Mouse (Mus musculus): Measurements from ENCODE around the gene Gm17545. TPM values are rescaled to one million over a fixed set of nuclear protein-coding genes. Genes with fewer than 3 reads are reported as not detected.

Gene Gm17545
- total and polyA plus RNA-seq, 3 experiments: not detected

- H3K4me3 ChIP-seq (ENCODE audit: low read depth, low read length): no peak overlapping the region
- DNase-seq (ENCODE audit: low spot score) (no peak), ATAC-seq (ENCODE audit: extremely low read depth, insufficient number of reproducible peaks, low FRiP score, poor library complexity, severe bottlenecking) (no peak)
- H3K36me3 ChIP-seq (replicated peaks): peaks cover 41% of the 10 kb centered on the region
- TF ChIP-seq GATA1 (IDR thresholded peaks at IDR 0.05; ENCODE audit: borderline replicate concordance, low read length): no peak
- TF ChIP-seq POLR2AphosphoS5 (IDR thresholded peaks at IDR 0.05; ENCODE audit: insufficient replicate concordance, low read depth, low read length): no peak
- TF ChIP-seq CTCF (IDR thresholded peaks at IDR 0.05; ENCODE audit: low read depth, low read length): no peak
- TF ChIP-seq TAL1 (conservative IDR thresholded peaks at IDR 0.05; ENCODE audit: low read depth, low read length): no peak
- TF ChIP-seq GATA2 (IDR thresholded peaks at IDR 0.05; ENCODE audit: borderline replicate concordance, low read depth, low read length): no peak
- peaks cover 21% of the 10 kb centered on the region for H3K4me1 ChIP-seq (ENCODE audit: insufficient read depth, low read depth, low read length)
- no peaks in the 10 kb centered on the region for H3K9me3 ChIP-seq (replicated peaks)
- H3K27me3 ChIP-seq (ENCODE audit: insufficient read depth, low read length): no peaks in the 10 kb centered on the region
Measured at GRCm38 (mm10) chr9:22417547-22417946, 36.5 kb upstream of the Gm17545 start.

- TF ChIP-seq POLR2AphosphoS5 (IDR thresholded peaks at IDR 0.05; ENCODE audit: insufficient replicate concordance, low read depth, low read length): no peak
- no peak for TF ChIP-seq TAL1 (conservative IDR thresholded peaks at IDR 0.05; ENCODE audit: low read depth, low read length)
- TF ChIP-seq CTCF (IDR thresholded peaks at IDR 0.05; ENCODE audit: low read depth, low read length): no peak
- TF ChIP-seq GATA2 (IDR thresholded peaks at IDR 0.05; ENCODE audit: borderline replicate concordance, low read depth, low read length): no peak
- TF ChIP-seq GATA1 (IDR thresholded peaks at IDR 0.05; ENCODE audit: borderline replicate concordance, low read length): no peak
- Histone ChIP-seq H3K27me3 (ENCODE audit: insufficient read depth, low read length) (no peaks in the 10 kb centered on the region), H3K4me1 (ENCODE audit: insufficient read depth, low read depth, low read length) (peaks cover 4% of the 10 kb centered on the region), H3K4me3 (ENCODE audit: low read depth, low read length) (no peak overlapping the region), H3K9me3 (replicated peaks) (no peaks in the 10 kb centered on the region), H3K36me3 (replicated peaks) (peaks cover 50% of the 10 kb centered on the region)
- ATAC-seq (ENCODE audit: extremely low read depth, insufficient number of reproducible peaks, low FRiP score, poor library complexity, severe bottlenecking): no peak
- no peak for DNase-seq (ENCODE audit: low spot score)
Measured at GRCm38 (mm10) chr9:22419877-22420276, 34.2 kb upstream of the Gm17545 start.

- ATAC-seq (ENCODE audit: extremely low read depth, insufficient number of reproducible peaks, low FRiP score, poor library complexity, severe bottlenecking) (no peak), DNase-seq (ENCODE audit: low spot score) (no peak)
- Histone ChIP-seq H3K4me3 (ENCODE audit: low read depth, low read length) (no peak overlapping the region), H3K9me3 (replicated peaks) (no peaks in the 10 kb centered on the region), H3K36me3 (replicated peaks) (peaks cover 52% of the 10 kb centered on the region), H3K4me1 (ENCODE audit: insufficient read depth, low read depth, low read length) (peaks cover 4% of the 10 kb centered on the region), H3K27me3 (ENCODE audit: insufficient read depth, low read length) (no peaks in the 10 kb centered on the region)
- no peak for TF ChIP-seq CTCF (IDR thresholded peaks at IDR 0.05; ENCODE audit: low read depth, low read length)
- TF ChIP-seq GATA2 (IDR thresholded peaks at IDR 0.05; ENCODE audit: borderline replicate concordance, low read depth, low read length): no peak
- no peak for TF ChIP-seq GATA1 (IDR thresholded peaks at IDR 0.05; ENCODE audit: borderline replicate concordance, low read length)
- no peak for TF ChIP-seq TAL1 (conservative IDR thresholded peaks at IDR 0.05; ENCODE audit: low read depth, low read length)
- TF ChIP-seq POLR2AphosphoS5 (IDR thresholded peaks at IDR 0.05; ENCODE audit: insufficient replicate concordance, low read depth, low read length): no peak
Measured at GRCm38 (mm10) chr9:22420491-22420890, 33.6 kb upstream of the Gm17545 start.

GRCm38 (mm10) chr9:22422559-22422958 is 31.5 kb upstream of the Gm17545 start:
- Histone ChIP-seq H3K4me3 (ENCODE audit: low read depth, low read length) (no peak overlapping the region), H3K36me3 (replicated peaks) (peaks cover 61% of the 10 kb centered on the region), H3K9me3 (replicated peaks) (no peaks in the 10 kb centered on the region), H3K27me3 (ENCODE audit: insufficient read depth, low read length) (no peaks in the 10 kb centered on the region), H3K4me1 (ENCODE audit: insufficient read depth, low read depth, low read length) (peaks cover 4% of the 10 kb centered on the region)
- ATAC-seq (ENCODE audit: extremely low read depth, insufficient number of reproducible peaks, low FRiP score, poor library complexity, severe bottlenecking) (no peak), DNase-seq (ENCODE audit: low spot score) (no peak)
- no peak for TF ChIP-seq GATA2 (IDR thresholded peaks at IDR 0.05; ENCODE audit: borderline replicate concordance, low read depth, low read length)
- TF ChIP-seq GATA1 (IDR thresholded peaks at IDR 0.05; ENCODE audit: borderline replicate concordance, low read length): no peak
- TF ChIP-seq CTCF (IDR thresholded peaks at IDR 0.05; ENCODE audit: low read depth, low read length): no peak
- no peak for TF ChIP-seq POLR2AphosphoS5 (IDR thresholded peaks at IDR 0.05; ENCODE audit: insufficient replicate concordance, low read depth, low read length)
- TF ChIP-seq TAL1 (conservative IDR thresholded peaks at IDR 0.05; ENCODE audit: low read depth, low read length): no peak

GRCm38 (mm10) chr9:22423507-22423906 is 30.6 kb upstream of the Gm17545 start:
- ATAC-seq (ENCODE audit: extremely low read depth, insufficient number of reproducible peaks, low FRiP score, poor library complexity, severe bottlenecking) (no peak), DNase-seq (ENCODE audit: low spot score) (no peak)
- Histone ChIP-seq H3K4me1 (ENCODE audit: insufficient read depth, low read depth, low read length) (peaks cover 9% of the 10 kb centered on the region), H3K27me3 (ENCODE audit: insufficient read depth, low read length) (no peaks in the 10 kb centered on the region), H3K9me3 (replicated peaks) (no peaks in the 10 kb centered on the region), H3K4me3 (ENCODE audit: low read depth, low read length) (no peak overlapping the region), H3K36me3 (replicated peaks) (peaks cover 58% of the 10 kb centered on the region)
- TF ChIP-seq POLR2AphosphoS5 (IDR thresholded peaks at IDR 0.05; ENCODE audit: insufficient replicate concordance, low read depth, low read length) (no peak), GATA1 (IDR thresholded peaks at IDR 0.05; ENCODE audit: borderline replicate concordance, low read length) (no peak), CTCF (IDR thresholded peaks at IDR 0.05; ENCODE audit: low read depth, low read length) (no peak), TAL1 (conservative IDR thresholded peaks at IDR 0.05; ENCODE audit: low read depth, low read length) (no peak), GATA2 (IDR thresholded peaks at IDR 0.05; ENCODE audit: borderline replicate concordance, low read depth, low read length) (no peak)

GRCm38 (mm10) chr9:22424196-22424595 is 29.9 kb upstream of the Gm17545 start:
- ATAC-seq (ENCODE audit: extremely low read depth, insufficient number of reproducible peaks, low FRiP score, poor library complexity, severe bottlenecking) (no peak), DNase-seq (ENCODE audit: low spot score) (no peak)
- Histone ChIP-seq H3K9me3 (replicated peaks) (no peaks in the 10 kb centered on the region), H3K4me3 (ENCODE audit: low read depth, low read length) (no peak overlapping the region), H3K36me3 (replicated peaks) (peaks cover 55% of the 10 kb centered on the region), H3K4me1 (ENCODE audit: insufficient read depth, low read depth, low read length) (peaks cover 12% of the 10 kb centered on the region), H3K27me3 (ENCODE audit: insufficient read depth, low read length) (no peaks in the 10 kb centered on the region)
- TF ChIP-seq CTCF (IDR thresholded peaks at IDR 0.05; ENCODE audit: low read depth, low read length) (no peak), TAL1 (conservative IDR thresholded peaks at IDR 0.05; ENCODE audit: low read depth, low read length) (no peak), GATA2 (IDR thresholded peaks at IDR 0.05; ENCODE audit: borderline replicate concordance, low read depth, low read length) (no peak), GATA1 (IDR thresholded peaks at IDR 0.05; ENCODE audit: borderline replicate concordance, low read length) (no peak), POLR2AphosphoS5 (IDR thresholded peaks at IDR 0.05; ENCODE audit: insufficient replicate concordance, low read depth, low read length) (no peak)

Measured in G1E (cell line).